Mouse (Mus musculus): ENCODE data around the gene Saa1. TPM values are rescaled to one million over a fixed set of nuclear protein-coding genes. Genes with fewer than 3 reads are reported as not detected.

Saa1 gene
- polyA plus RNA-seq, 1 experiment, result not detected

DNA sequence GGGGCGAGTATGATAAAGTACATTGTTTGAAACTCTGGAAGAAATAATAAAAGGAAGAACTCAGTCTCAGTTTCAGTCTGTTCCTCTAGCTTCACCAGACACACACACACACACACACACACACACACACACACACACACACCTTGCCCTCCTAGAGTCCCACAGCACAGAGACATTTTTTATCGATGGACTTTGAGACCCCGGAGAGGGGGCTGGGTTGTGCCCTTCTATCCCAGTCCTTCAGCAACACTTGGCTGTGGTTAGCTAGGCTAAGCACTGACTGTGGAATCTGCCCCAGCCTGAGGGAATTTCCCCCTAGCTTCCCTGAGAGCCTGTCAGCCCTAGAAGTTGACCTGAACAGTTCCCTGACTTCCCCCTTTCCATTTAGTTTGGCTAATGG lies 18.9 kb downstream of the Saa1 start:
- H3K4me1 ChIP-seq (ENCODE audit: control insufficient read depth), result no peaks in the 10 kb centered on the region
- H3K4me3 ChIP-seq (replicated peaks), result no peak overlapping the region

DNA sequence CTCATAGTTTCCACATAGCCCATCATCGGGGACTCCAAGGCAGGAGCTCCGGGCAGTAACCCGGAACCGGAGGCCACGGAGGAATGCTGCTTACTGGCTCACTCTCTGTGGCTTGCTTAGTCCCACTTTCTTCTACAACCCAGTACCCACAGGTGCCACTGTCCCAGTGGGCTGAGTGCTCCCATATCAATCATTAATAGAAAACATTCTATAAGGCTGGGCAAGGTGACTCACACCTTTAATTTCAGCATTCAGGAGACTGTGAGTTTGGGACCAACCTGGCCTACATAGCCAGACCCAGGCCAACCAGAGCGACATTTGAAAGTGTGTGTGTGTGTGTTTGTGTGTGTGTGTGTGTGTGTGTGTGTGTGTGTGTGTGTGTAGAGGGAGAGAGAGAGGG lies 19.4 kb downstream of the Saa1 start:
- H3K4me3 ChIP-seq (replicated peaks), result no peak overlapping the region

More for the DNA sequence above, 18.9 kb downstream of the Saa1 start:
- no peaks in the 10 kb centered on the region; the same call in 1 of the 2 replicates for H3K36me3 ChIP-seq (ENCODE audit: control insufficient read depth)
- H3K9me3 ChIP-seq (ENCODE audit: control insufficient read depth, low read length), result no peaks in the 10 kb centered on the region
- H3K27me3 ChIP-seq (ENCODE audit: control insufficient read depth), result no peaks in the 10 kb centered on the region
- TF ChIP-seq GATA1 (IDR thresholded peaks at IDR 0.05; ENCODE audit: low read length) (no peak), TAL1 (IDR thresholded peaks at IDR 0.05; ENCODE audit: low read length) (no peak)

DNA sequence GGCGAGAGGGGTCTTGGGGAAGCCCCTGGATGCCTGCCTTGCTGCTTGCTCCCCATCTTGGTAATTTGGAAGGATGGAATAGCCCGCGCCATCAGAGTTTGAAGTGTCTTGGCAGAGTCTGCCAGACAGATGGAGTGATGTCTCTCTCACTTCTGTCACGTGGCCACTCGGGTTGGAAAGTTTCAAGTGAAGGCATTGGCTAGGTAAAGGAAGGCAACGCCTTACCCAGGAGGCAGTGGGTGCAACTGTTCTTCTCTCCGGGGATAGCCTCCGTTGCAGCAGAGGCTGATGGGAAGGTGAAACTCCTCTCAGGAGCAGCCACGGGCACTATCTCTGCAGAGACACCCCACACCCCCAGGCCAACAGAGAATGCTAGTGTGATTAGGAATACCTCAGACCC lies 22.3 kb downstream of the Saa1 start:
- H3K9me3 ChIP-seq (ENCODE audit: control insufficient read depth, low read length), result no peaks in the 10 kb centered on the region
- no peak for TF ChIP-seq TAL1 (IDR thresholded peaks at IDR 0.05; ENCODE audit: low read length)
- no peak for TF ChIP-seq GATA1 (IDR thresholded peaks at IDR 0.05; ENCODE audit: low read length)
- H3K4me3 ChIP-seq (replicated peaks), result no peak overlapping the region
- no peaks in the 10 kb centered on the region for H3K4me1 ChIP-seq (ENCODE audit: control insufficient read depth)
- no peaks in the 10 kb centered on the region for H3K36me3 ChIP-seq (ENCODE audit: control insufficient read depth)
- no peaks in the 10 kb centered on the region for H3K27me3 ChIP-seq (ENCODE audit: control insufficient read depth)

More for the DNA sequence above, 19.4 kb downstream of the Saa1 start:
- H3K9me3 ChIP-seq (ENCODE audit: control insufficient read depth, low read length), result no peaks in the 10 kb centered on the region
- no peaks in the 10 kb centered on the region; the same call in 1 of the 2 replicates for H3K36me3 ChIP-seq (ENCODE audit: control insufficient read depth)
- no peaks in the 10 kb centered on the region for H3K27me3 ChIP-seq (ENCODE audit: control insufficient read depth)
- TF ChIP-seq GATA1 (IDR thresholded peaks at IDR 0.05; ENCODE audit: low read length), result no peak
- TF ChIP-seq TAL1 (IDR thresholded peaks at IDR 0.05; ENCODE audit: low read length), result no peak
- no peaks in the 10 kb centered on the region for H3K4me1 ChIP-seq (ENCODE audit: control insufficient read depth)

- Histone ChIP-seq H3K4me1 (ENCODE audit: control insufficient read depth) (no peaks in the 10 kb centered on the region), H3K9me3 (ENCODE audit: control insufficient read depth, low read length) (no peaks in the 10 kb centered on the region), H3K27me3 (ENCODE audit: control insufficient read depth) (no peaks in the 10 kb centered on the region), H3K36me3 (ENCODE audit: control insufficient read depth) (no peaks in the 10 kb centered on the region), H3K4me3 (replicated peaks) (no peak overlapping the region)
- TF ChIP-seq GATA1 (IDR thresholded peaks at IDR 0.05; ENCODE audit: low read length) (no peak), TAL1 (IDR thresholded peaks at IDR 0.05; ENCODE audit: low read length) (no peak)
These were observed 23.3 kb downstream of the Saa1 start for GRCm38 (mm10) chr7:46719526-46719925.

DNA sequence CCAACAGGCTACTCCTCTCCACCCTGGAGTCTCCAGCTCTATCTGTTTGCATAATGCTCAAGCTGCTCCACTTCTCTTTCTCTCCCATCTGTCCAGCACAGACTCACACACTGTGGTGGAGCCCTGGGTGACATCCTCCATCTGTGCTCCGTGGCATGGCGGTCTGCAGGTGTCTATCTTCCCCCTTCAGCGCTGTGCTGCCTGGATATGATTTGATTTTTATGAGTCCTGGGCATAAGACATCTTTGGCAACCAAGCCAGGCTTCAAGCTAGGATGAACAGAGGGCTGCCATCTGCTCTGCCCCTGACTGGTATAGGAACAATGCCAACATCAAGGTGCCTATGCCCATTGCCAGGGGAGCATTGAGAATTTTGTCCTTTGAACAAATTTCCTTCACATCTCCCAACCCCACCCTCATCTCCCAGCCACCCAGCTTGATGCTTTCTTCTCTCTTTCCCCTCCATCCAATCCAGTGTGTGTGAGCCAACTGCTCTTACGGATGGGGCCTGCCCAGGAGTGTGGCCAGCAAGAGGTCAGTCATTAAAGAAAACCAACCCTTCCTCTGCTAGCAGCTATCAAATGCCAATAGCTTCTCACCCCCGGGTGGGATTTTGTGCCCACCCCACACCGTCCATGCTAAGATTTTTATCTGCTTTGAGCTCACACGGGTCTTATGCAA lies 24.0 kb downstream of the Saa1 start:
- no peaks in the 10 kb centered on the region for H3K9me3 ChIP-seq (ENCODE audit: control insufficient read depth, low read length)
- no peaks in the 10 kb centered on the region for H3K4me1 ChIP-seq (ENCODE audit: control insufficient read depth)
- no peaks in the 10 kb centered on the region for H3K27me3 ChIP-seq (ENCODE audit: control insufficient read depth)
- TF ChIP-seq GATA1 (IDR thresholded peaks at IDR 0.05; ENCODE audit: low read length) (no peak), TAL1 (IDR thresholded peaks at IDR 0.05; ENCODE audit: low read length) (no peak)
- no peak overlapping the region for H3K4me3 ChIP-seq (replicated peaks)
- no peaks in the 10 kb centered on the region for H3K36me3 ChIP-seq (ENCODE audit: control insufficient read depth)

GRCm38 (mm10) chr7:46716897-46717296 lies 25.9 kb downstream of the Saa1 start:
- Histone ChIP-seq H3K4me3 (replicated peaks) (no peak overlapping the region), H3K27me3 (ENCODE audit: control insufficient read depth) (0 out of 2 replicates have a peak, but pooled peaks cover 3% of the 10 kb centered on the region), H3K36me3 (ENCODE audit: control insufficient read depth) (no peaks in the 10 kb centered on the region), H3K9me3 (ENCODE audit: control insufficient read depth, low read length) (no peaks in the 10 kb centered on the region), H3K4me1 (ENCODE audit: control insufficient read depth) (no peaks in the 10 kb centered on the region)
- no peak for TF ChIP-seq GATA1 (IDR thresholded peaks at IDR 0.05; ENCODE audit: low read length)
- TF ChIP-seq TAL1 (IDR thresholded peaks at IDR 0.05; ENCODE audit: low read length), result no peak

DNA sequence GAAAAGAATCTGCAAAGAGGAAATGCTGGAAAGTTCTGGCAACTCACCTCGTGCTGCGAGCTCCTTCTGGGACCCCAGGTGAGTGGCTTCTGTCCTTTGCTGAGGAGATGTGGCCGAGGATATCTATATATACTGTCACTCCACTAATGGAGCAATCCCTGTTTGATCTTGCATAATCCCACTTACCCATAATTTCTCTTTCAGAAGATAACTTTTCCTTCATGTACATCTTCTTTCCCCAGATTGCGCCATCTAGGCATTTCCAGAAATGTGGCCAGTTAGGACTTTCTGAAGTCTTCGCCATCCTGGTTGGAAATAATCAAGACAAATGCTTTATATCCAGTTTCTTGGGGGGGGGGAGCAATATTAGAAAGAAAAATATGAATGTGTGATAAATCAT lies 27.2 kb downstream of the Saa1 start, which contains the start of gene Saa3:
TSS of gene Saa3 (minus strand) at position 101 of the 400 bp plus-strand sequence.
- TF ChIP-seq TAL1 (IDR thresholded peaks at IDR 0.05; ENCODE audit: low read length) (no peak), GATA1 (IDR thresholded peaks at IDR 0.05; ENCODE audit: low read length) (no peak)
- Histone ChIP-seq H3K9me3 (ENCODE audit: control insufficient read depth, low read length) (no peaks in the 10 kb centered on the region), H3K27me3 (ENCODE audit: control insufficient read depth) (0 out of 2 replicates have a peak, but pooled peaks cover 3% of the 10 kb centered on the region), H3K4me1 (ENCODE audit: control insufficient read depth) (peaks cover 2% of the 10 kb centered on the region), H3K36me3 (ENCODE audit: control insufficient read depth) (no peaks in the 10 kb centered on the region), H3K4me3 (replicated peaks) (no peak within 1 kb of the TSS)

- no peak overlapping the region for H3K4me3 ChIP-seq (replicated peaks)
- no peak for TF ChIP-seq TAL1 (IDR thresholded peaks at IDR 0.05; ENCODE audit: low read length)
- TF ChIP-seq GATA1 (IDR thresholded peaks at IDR 0.05; ENCODE audit: low read length), result no peak
- no peaks in the 10 kb centered on the region for H3K9me3 ChIP-seq (ENCODE audit: control insufficient read depth, low read length)
- no peaks in the 10 kb centered on the region for H3K36me3 ChIP-seq (ENCODE audit: control insufficient read depth)
- peaks cover 5% of the 10 kb centered on the region for H3K4me1 ChIP-seq (ENCODE audit: control insufficient read depth)
- H3K27me3 ChIP-seq (ENCODE audit: control insufficient read depth), result 0 out of 2 replicates have a peak, but pooled peaks cover 3% of the 10 kb centered on the region
These were observed 28.3 kb downstream of the Saa1 start for GRCm38 (mm10) chr7:46714518-46714917.

- peaks cover 13% of the 10 kb centered on the region for H3K36me3 ChIP-seq (ENCODE audit: control insufficient read depth)
- no peaks in the 10 kb centered on the region for H3K9me3 ChIP-seq (ENCODE audit: control insufficient read depth, low read length)
- H3K4me3 ChIP-seq (replicated peaks), result no peak overlapping the region
- no peak for TF ChIP-seq TAL1 (IDR thresholded peaks at IDR 0.05; ENCODE audit: low read length)
- no peak for TF ChIP-seq GATA1 (IDR thresholded peaks at IDR 0.05; ENCODE audit: low read length)
- H3K27me3 ChIP-seq (ENCODE audit: control insufficient read depth), result 0 out of 2 replicates have a peak, but pooled peaks cover 3% of the 10 kb centered on the region
- peaks cover 14% of the 10 kb centered on the region for H3K4me1 ChIP-seq (ENCODE audit: control insufficient read depth)
These were observed 30.5 kb downstream of the Saa1 start for GRCm38 (mm10) chr7:46712250-46712649.
